Mouse (Mus musculus): Measurements from ENCODE around the gene Clcn2.

Clcn2 gene

GRCm38 (mm10) chr16:20657661-20658060 lies 59.9 kb downstream of the Clcn2 start:
- no peak for DNase-seq (ENCODE audit: low spot score in 2 of 2)

DNA sequence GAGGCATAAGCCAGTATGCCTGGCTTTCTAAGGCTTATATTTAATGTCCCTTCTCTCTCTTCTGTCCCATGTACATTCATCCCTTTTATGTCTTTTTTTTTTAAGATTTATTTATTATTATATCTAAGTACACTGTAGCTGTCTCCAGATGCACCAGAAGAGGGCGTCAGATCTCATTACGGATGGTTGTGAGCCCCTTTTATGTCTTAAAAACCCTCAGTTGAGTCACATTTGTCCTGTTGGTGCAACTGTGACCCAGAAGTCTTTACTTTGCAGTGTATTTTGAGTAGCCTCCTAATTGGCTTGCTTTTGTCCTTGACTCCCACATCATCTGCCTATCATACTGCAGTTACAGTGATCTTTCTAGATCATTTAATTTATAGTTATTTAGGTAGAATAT lies 64.2 kb downstream of the Clcn2 start:
- DNase-seq (ENCODE audit: low spot score in 2 of 2): no peak

All from heart, adult 9 months (tissue).